Mouse (Mus musculus) stomach, postnatal 0 days (tissue): ENCODE measurements around the gene Apc2. TPM values are rescaled to one million over a fixed set of nuclear protein-coding genes. Genes with fewer than 3 reads are reported as not detected.
A peak's percentile ranks its signal among the peaks of the same experiment; 100 is the strongest.

ENCODE experiments used
- ATAC-seq: fragments of 200-750 bp; cut with Nextera tagmentation; 2 replicates; pipeline ENCODE4 v1.8.0; 2017; ENCODE audit not compliant: low FRiP score, low TSS enrichment
- DNase-seq: peaks from one replicate; pipeline ENCODE4 v3.0.0-alpha.2; 2016; ENCODE audit warnings: low spot score
- H3K27ac ChIP-seq: fragments of 300-500 bp; sonication (generic); replicated peaks from 2 replicates; pipeline ENCODE4 v1.5.1; 2014; ENCODE audit warnings: mild to moderate bottlenecking, control low read depth
- H3K27me3 ChIP-seq: fragments of 300-500 bp; sonication (generic); 2 replicates; pipeline ENCODE4 v1.6.1; 2014; ENCODE audit warnings: low read length; ENCODE audit not compliant: control insufficient read depth, insufficient read depth
- H3K36me3 ChIP-seq: fragments of 300-500 bp; sonication (generic); 2 replicates; pipeline ENCODE4 v1.6.1; 2014; ENCODE audit warnings: low read length, mixed read lengths; ENCODE audit not compliant: control insufficient read depth, insufficient read depth
- H3K4me1 ChIP-seq: fragments of 300-500 bp; sonication (generic); replicated peaks from 2 replicates; pipeline ENCODE4 v1.6.1; 2014; ENCODE audit warnings: antibody characterized with exemption; ENCODE audit not compliant: control insufficient read depth, insufficient read depth
- H3K4me2 ChIP-seq: fragments of 300-500 bp; sonication (generic); replicated peaks from 2 replicates; pipeline ENCODE4 v1.6.1; 2014; ENCODE audit warnings: low read depth, mild to moderate bottlenecking, control low read depth, moderate library complexity
- H3K4me3 ChIP-seq: fragments of 300-500 bp; sonication (generic); 2 replicates; pipeline ENCODE4 v1.5.1; 2014; ENCODE audit warnings: low read depth, low read length, control low read depth
- H3K9ac ChIP-seq: fragments of 300-500 bp; sonication (generic); 2 replicates; pipeline ENCODE4 v1.6.1; 2014; ENCODE audit warnings: mild to moderate bottlenecking, low read length, control low read depth, mixed read lengths
- H3K9me3 ChIP-seq: fragments of 300-500 bp; sonication (generic); 2 replicates; pipeline ENCODE4 v1.6.1; 2016; ENCODE audit warnings: low read length; ENCODE audit not compliant: control insufficient read depth
- CTCF ChIP-seq: IDR thresholded peaks from 2 replicates; pipeline ENCODE4 v1.5.1; 2016; ENCODE audit warnings: antibody characterized with exemption, low read depth, mild to moderate bottlenecking, moderate library complexity
- EP300 ChIP-seq: optimal IDR thresholded peaks from 2 replicates; pipeline ENCODE3; 2016; ENCODE audit warnings: antibody characterized with exemption
- WGBS: fragments of 180-500 bp; shearing (Covaris S2); extraction: QIAGEN DNeasy Blood & Tissue Kit; methylation state at CpG from one replicate; pipeline ENCODE4 v1.1.7; 2014; 5-methylcytosine and 5-hydroxymethylcytosine counted together
- polyA plus RNA-seq: library from polyadenylated mRNA; unstranded; fragments of >200 nt; fragmentation: Nextera tagmentation; extraction: Ambion mirVana; gene quantifications from 2 replicates; pipeline ENCODE4 v1.2.1, GENCODE M21; 2015

Gene Apc2
- polyA plus RNA-seq, 1 experiment from 2014 or later: 1.2 TPM

DNA sequence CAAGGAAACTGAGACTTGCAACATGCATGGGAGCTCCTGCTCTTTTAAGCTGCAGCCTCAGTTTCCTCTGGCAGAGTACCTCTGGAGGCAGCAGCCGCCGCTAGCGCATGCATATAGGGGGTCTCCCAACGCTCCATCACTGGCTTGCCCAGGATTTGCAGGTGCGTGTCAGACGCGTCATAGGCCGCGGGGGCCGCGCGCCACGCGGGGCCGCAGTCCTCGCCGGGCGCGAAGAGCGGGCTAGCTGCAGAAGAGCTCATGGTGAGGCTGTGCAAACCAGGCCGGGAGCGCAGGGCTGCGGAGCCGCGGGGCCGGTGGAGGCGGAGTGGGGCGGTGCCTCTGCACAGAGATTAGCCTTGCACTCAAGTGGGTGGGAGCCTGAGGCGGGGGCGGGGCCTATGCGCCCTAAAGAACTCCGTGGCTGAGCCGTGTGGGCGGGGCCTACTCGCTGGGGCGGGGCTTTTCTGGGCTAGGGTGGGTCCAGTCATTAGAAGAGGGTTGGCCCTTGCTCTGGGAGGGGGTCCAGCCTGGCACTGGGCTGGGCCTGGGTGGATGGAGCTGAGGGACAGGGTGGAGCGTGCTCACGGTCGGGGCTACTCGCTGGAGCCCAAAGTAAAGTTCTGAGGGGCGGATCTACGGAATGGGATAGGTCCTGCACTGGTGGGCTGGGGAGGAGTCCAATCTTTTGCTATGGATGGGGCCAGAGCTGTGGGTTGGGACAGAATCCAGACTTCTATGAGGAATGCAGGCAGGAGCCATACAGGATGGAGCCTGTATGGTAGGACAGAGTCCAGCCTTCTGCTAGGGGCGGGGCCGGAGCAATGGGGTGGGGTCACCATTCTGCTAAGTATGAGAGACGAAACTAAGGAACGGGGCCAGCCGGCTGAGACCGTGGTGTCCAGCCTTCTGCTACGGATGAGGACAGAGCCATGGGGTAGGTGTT, 34.9 kb upstream of the Apc2 start, which contains the start of the genes Gamt and Dazap1:
Gene Gamt (minus strand): TSS at position 371 of the 943 bp plus-strand sequence.
Gene Dazap1 (plus strand): TSS at position 845 of the 943 bp plus-strand sequence.
- H3K36me3 ChIP-seq: peaks cover 10% of the 10 kb centered on the region
- TF ChIP-seq CTCF: no peak
- no peak for TF ChIP-seq EP300
- DNase-seq (peak; percentile 99), ATAC-seq (peak; percentile 90)
- H3K9ac ChIP-seq: peak within 1 kb of the TSS; percentile 68
- peak within 1 kb of the TSS; percentile 85 for H3K4me2 ChIP-seq
- WGBS: under 1% methylated on average over 47 of the region's 49 CpGs
- H3K4me3 ChIP-seq: peak within 1 kb of the TSS; percentile 48
- no peaks in the 10 kb centered on the region for H3K27me3 ChIP-seq
- H3K27ac ChIP-seq: peak within 1 kb of the TSS; percentile 98
- no peaks in the 10 kb centered on the region for H3K9me3 ChIP-seq
- H3K4me1 ChIP-seq: peaks cover 7% of the 10 kb centered on the region; the same call in 1 of the 2 replicates

- Histone ChIP-seq H3K4me1 (peaks cover 10% of the 10 kb centered on the region; the same call in 1 of the 2 replicates), H3K27me3 (no peaks in the 10 kb centered on the region), H3K36me3 (peaks cover 9% of the 10 kb centered on the region), H3K27ac (peak overlapping the region; percentile 98), H3K4me2 (peak overlapping the region; percentile 85), H3K9me3 (no peaks in the 10 kb centered on the region), H3K9ac (peak overlapping the region; percentile 68), H3K4me3 (peak overlapping the region; percentile 48)
- TF ChIP-seq EP300: no peak
- TF ChIP-seq CTCF: no peak
- DNase-seq: peak; percentile 100
- WGBS: 1% methylated on average over 14 of the region's 14 CpGs
- ATAC-seq: peak; percentile 80
Measured at GRCm38 (mm10) chr10:80261585-80261968, 34.2 kb upstream of the Apc2 start.

DNA sequence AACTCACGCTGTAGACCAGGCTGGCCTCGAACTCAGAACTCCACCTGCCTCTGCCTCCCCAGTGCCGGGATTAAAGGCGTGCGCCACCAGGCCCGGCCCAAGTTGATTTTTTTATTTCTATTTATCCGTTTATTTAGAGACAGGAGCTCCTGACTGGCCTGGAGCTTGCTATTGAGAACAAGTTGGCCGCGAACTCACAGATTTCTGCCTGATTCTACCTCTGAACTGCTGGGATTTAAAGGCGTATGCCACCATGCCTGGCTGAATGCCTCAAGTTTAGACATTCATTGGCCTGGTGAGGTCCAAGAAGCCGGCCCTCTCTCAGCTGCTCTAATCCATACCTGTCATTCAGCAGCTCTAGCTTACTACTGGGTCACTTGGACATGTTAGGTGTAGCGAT, 33.6 kb upstream of the Apc2 start:
- H3K4me1 ChIP-seq: peaks cover 10% of the 10 kb centered on the region; the same call in 1 of the 2 replicates
- TF ChIP-seq EP300: no peak
- no peak for TF ChIP-seq CTCF
- peaks cover 7% of the 10 kb centered on the region for H3K36me3 ChIP-seq
- no peak overlapping the region for H3K9ac ChIP-seq
- peak overlapping the region; percentile 48 for H3K4me3 ChIP-seq
- peak overlapping the region; percentile 85 for H3K4me2 ChIP-seq
- DNase-seq: no peak
- 69% methylated on average over 12 of the region's 12 CpGs for WGBS
- no peaks in the 10 kb centered on the region for H3K27me3 ChIP-seq
- peak overlapping the region; percentile 98 for H3K27ac ChIP-seq
- no peaks in the 10 kb centered on the region for H3K9me3 ChIP-seq
- ATAC-seq: no peak

DNA sequence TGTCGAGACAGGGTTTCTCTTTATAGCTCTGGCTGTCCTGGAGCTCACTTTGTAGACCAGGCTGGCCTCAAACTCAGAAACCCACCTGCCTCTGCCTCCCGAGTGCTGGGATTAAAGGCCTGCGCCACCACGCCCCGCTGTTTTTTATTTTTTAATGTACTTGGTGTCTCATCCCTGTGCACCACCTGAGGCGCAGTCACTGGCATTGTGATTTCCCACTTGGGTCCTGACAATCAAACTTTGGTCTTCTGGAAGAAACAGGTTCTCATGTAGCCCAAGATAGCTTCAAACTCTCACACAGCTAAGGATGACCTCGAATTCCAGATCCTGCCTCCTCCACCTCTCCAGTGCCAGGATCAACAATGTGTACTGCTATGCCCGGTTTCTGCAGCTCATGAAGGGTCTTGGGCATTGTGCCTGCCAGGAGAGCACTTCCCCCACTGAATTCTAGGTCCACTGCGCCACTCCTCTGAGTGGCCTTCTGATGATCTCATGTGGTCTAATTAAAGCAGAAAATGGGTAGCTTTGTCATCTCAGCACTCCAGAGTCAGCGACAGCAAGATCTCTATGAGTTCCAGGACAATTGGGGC, 32.9 kb upstream of the Apc2 start:
- Histone ChIP-seq H3K4me2 (no peak overlapping the region), H3K9me3 (no peaks in the 10 kb centered on the region), H3K4me1 (peaks cover 13% of the 10 kb centered on the region; the same call in 1 of the 2 replicates), H3K27ac (no peak overlapping the region), H3K27me3 (no peaks in the 10 kb centered on the region), H3K9ac (no peak overlapping the region), H3K36me3 (peaks cover 4% of the 10 kb centered on the region), H3K4me3 (no peak overlapping the region)
- ATAC-seq (no peak), DNase-seq (no peak)
- WGBS: 91% methylated on average over 10 of the region's 10 CpGs
- TF ChIP-seq EP300: no peak
- TF ChIP-seq CTCF: no peak

GRCm38 (mm10) chr10:80264341-80265148, 31.2 kb upstream of the Apc2 start:
- peak overlapping the region; percentile 85 for H3K9ac ChIP-seq
- peak overlapping the region; percentile 87 for H3K27ac ChIP-seq
- 1% methylated on average over 79 of the region's 81 CpGs for WGBS
- TF ChIP-seq CTCF (no peak), EP300 (no peak)
- peaks cover 14% of the 10 kb centered on the region; the same call in 1 of the 2 replicates for H3K4me1 ChIP-seq
- H3K27me3 ChIP-seq: no peaks in the 10 kb centered on the region
- peak overlapping the region; percentile 74 for H3K4me3 ChIP-seq
- DNase-seq (peak; percentile 98), ATAC-seq (peak; percentile 61)
- H3K4me2 ChIP-seq: peak overlapping the region; percentile 70
- no peaks in the 10 kb centered on the region for H3K9me3 ChIP-seq
- no peaks in the 10 kb centered on the region for H3K36me3 ChIP-seq
